Mouse (Mus musculus) ovary, adult 18-20 months (tissue): ENCODE data around the gene 1700028K03Rik.

Experiments
- DNase-seq: peaks from one replicate; pipeline ENCODE4 v3.0.0; 2022; ENCODE audit warnings: low spot score, mixed read lengths

1700028K03Rik gene

GRCm38 (mm10) chr5:107545927-107546326 lies 11.4 kb downstream of the 1700028K03Rik start:
- DNase-seq: no peak

- DNase-seq: no peak
These were observed 13.4 kb downstream of the 1700028K03Rik start for GRCm38 (mm10) chr5:107547955-107548354.

GRCm38 (mm10) chr5:107548444-107548843 lies 13.9 kb downstream of the 1700028K03Rik start:
- no peak for DNase-seq

GRCm38 (mm10) chr5:107554336-107554735 lies 19.8 kb downstream of the 1700028K03Rik start:
- DNase-seq: no peak

- no peak for DNase-seq
These were observed 22.5 kb downstream of the 1700028K03Rik start for GRCm38 (mm10) chr5:107556969-107557368.

- no peak for DNase-seq
These were observed 34.6 kb downstream of the 1700028K03Rik start for GRCm38 (mm10) chr5:107569148-107569547.

GRCm38 (mm10) chr5:107597301-107598077 lies 63.0 kb downstream of the 1700028K03Rik start, which contains the start of the genes Rpap2 and Glmn:
Rpap2 (plus strand) TSS chr5:107597373.
Glmn (minus strand) TSS chr5:107597888.
- DNase-seq: peak; percentile 77

GRCm38 (mm10) chr5:107598380-107598779 lies 63.9 kb downstream of the 1700028K03Rik start:
- no peak for DNase-seq
